Mouse (Mus musculus): ENCODE measurements at regions not wholly inside any gene's neighbourhood (a gene's known extent, or its start where the extent isn't known, plus 50 kb on each side); places are given as distances from the start of the nearest gene placed in this dataset.

GRCm38 (mm10) chr16:87789539-87789938, 90.8 kb downstream of the Bach1 start:
- no peak for TF ChIP-seq CTCF (IDR thresholded peaks at IDR 0.05; ENCODE audit: control insufficient read depth, insufficient read depth, insufficient replicate concordance, low read depth, low read length)
- no peak for TF ChIP-seq POLR2A (IDR thresholded peaks at IDR 0.05; ENCODE audit: control insufficient read depth, low read depth, low read length)

All from testis, adult 2 months (tissue).